Mouse (Mus musculus) brown adipose tissue, adult 24 weeks (tissue): Measurements from ENCODE around the gene Dmac2. TPM values are rescaled to one million over a fixed set of nuclear protein-coding genes. Genes with fewer than 3 reads are reported as not detected.

Source experiments
- H3K27ac ChIP-seq: fragments of 200-500 bp; replicated peaks from 2 replicates; pipeline ENCODE4 v1.5.1; 2012; ENCODE audit warnings: low read depth, mild to moderate bottlenecking, low read length
- H3K4me1 ChIP-seq: fragments of 200-500 bp; 2 replicates; pipeline ENCODE4 v1.6.1; 2012; ENCODE audit warnings: low read length, mixed read lengths; ENCODE audit not compliant: control insufficient read depth, insufficient read depth, insufficient read length
- H3K4me3 ChIP-seq: fragments of 200-500 bp; 2 replicates; pipeline ENCODE4 v1.5.1; 2012; ENCODE audit warnings: low read depth, mild to moderate bottlenecking, low read length, moderate library complexity; ENCODE audit not compliant: insufficient read depth
- polyA plus RNA-seq: library from polyadenylated mRNA; stranded (reverse); fragments of >200 nt; gene quantifications from 2 replicates; pipeline ENCODE4 v1.2.4, GENCODE M21; 2012; ENCODE audit not compliant: missing spikeins, insufficient read depth, insufficient read length

Dmac2 gene
- polyA plus RNA-seq, 1 experiment, result 39.0 TPM

- no peaks in the 10 kb centered on the region for H3K4me1 ChIP-seq
- H3K4me3 ChIP-seq, result peak within 1 kb of the TSS; percentile 54
- H3K27ac ChIP-seq, result peak within 1 kb of the TSS; percentile 49
Observed at GRCm38 (mm10) chr7:25626509-25627430, 7.6 kb downstream of the Dmac2 start, which contains the start of gene B3gnt8. Gene B3gnt8 (plus strand): TSS chr7:25626654.

- Histone ChIP-seq H3K4me3 (peak overlapping the region; percentile 54), H3K4me1 (no peaks in the 10 kb centered on the region), H3K27ac (peak overlapping the region; percentile 49)
Observed at GRCm38 (mm10) chr7:25627431-25628322, 8.5 kb downstream of the Dmac2 start.

GRCm38 (mm10) chr7:25628323-25628620 lies 9.1 kb downstream of the Dmac2 start:
- Histone ChIP-seq H3K27ac (no peak overlapping the region), H3K4me3 (peak overlapping the region; percentile 49), H3K4me1 (no peaks in the 10 kb centered on the region)

GRCm38 (mm10) chr7:25632679-25633078 lies 13.5 kb downstream of the Dmac2 start:
- H3K4me3 ChIP-seq, result no peak overlapping the region
- no peaks in the 10 kb centered on the region for H3K4me1 ChIP-seq
- peak overlapping the region; percentile 20; the same call in 1 of the 2 replicates for H3K27ac ChIP-seq

GRCm38 (mm10) chr7:25636373-25636772 lies 17.2 kb downstream of the Dmac2 start:
- Histone ChIP-seq H3K4me3 (no peak overlapping the region), H3K4me1 (no peaks in the 10 kb centered on the region), H3K27ac (no peak overlapping the region)

- Histone ChIP-seq H3K4me1 (no peaks in the 10 kb centered on the region), H3K27ac (no peak overlapping the region), H3K4me3 (no peak overlapping the region)
Observed at GRCm38 (mm10) chr7:25637099-25637498, 17.9 kb downstream of the Dmac2 start.

GRCm38 (mm10) chr7:25639754-25640153 lies 20.5 kb downstream of the Dmac2 start:
- Histone ChIP-seq H3K4me3 (no peak overlapping the region), H3K4me1 (no peaks in the 10 kb centered on the region), H3K27ac (no peak overlapping the region)

- Histone ChIP-seq H3K4me3 (no peak overlapping the region), H3K4me1 (peaks cover 3% of the 10 kb centered on the region; the same call in 1 of the 2 replicates), H3K27ac (no peak overlapping the region)
Observed at GRCm38 (mm10) chr7:25644136-25644535, 24.9 kb downstream of the Dmac2 start.

GRCm38 (mm10) chr7:25644631-25645030 lies 25.4 kb downstream of the Dmac2 start:
- Histone ChIP-seq H3K27ac (no peak overlapping the region), H3K4me1 (peaks cover 7% of the 10 kb centered on the region), H3K4me3 (no peak overlapping the region)

GRCm38 (mm10) chr7:25645074-25645473 lies 25.9 kb downstream of the Dmac2 start:
- H3K4me3 ChIP-seq, result no peak overlapping the region
- H3K4me1 ChIP-seq, result peaks cover 9% of the 10 kb centered on the region
- H3K27ac ChIP-seq, result no peak overlapping the region

GRCm38 (mm10) chr7:25647574-25648123 lies 28.4 kb downstream of the Dmac2 start:
- H3K4me1 ChIP-seq, result peaks cover 15% of the 10 kb centered on the region
- H3K4me3 ChIP-seq, result no peak overlapping the region
- H3K27ac ChIP-seq, result no peak overlapping the region

GRCm38 (mm10) chr7:25649839-25650238 lies 30.6 kb downstream of the Dmac2 start:
- H3K4me3 ChIP-seq, result no peak overlapping the region
- peaks cover 15% of the 10 kb centered on the region for H3K4me1 ChIP-seq
- H3K27ac ChIP-seq, result no peak overlapping the region

- Histone ChIP-seq H3K27ac (peak overlapping the region; percentile 31; the same call in 1 of the 2 replicates), H3K4me3 (no peak overlapping the region), H3K4me1 (peaks cover 19% of the 10 kb centered on the region)
Observed at GRCm38 (mm10) chr7:25651281-25651680, 32.1 kb downstream of the Dmac2 start.

- Histone ChIP-seq H3K4me3 (no peak overlapping the region), H3K4me1 (peaks cover 22% of the 10 kb centered on the region), H3K27ac (no peak overlapping the region)
Observed at GRCm38 (mm10) chr7:25652244-25652759, 33.1 kb downstream of the Dmac2 start.
